Mouse (Mus musculus) ES-Bruce4 (cell line): ENCODE data around the gene Zfp318. TPM values are rescaled to one million over a fixed set of nuclear protein-coding genes. Genes with fewer than 3 reads are reported as not detected.

ENCODE experiments used
- H3K27ac ChIP-seq: 2 replicates; pipeline ENCODE4 v1.5.1; 2012; ENCODE audit warnings: low read length, inconsistent platforms; ENCODE audit not compliant: insufficient read depth
- H3K27me3 ChIP-seq: 2 replicates; pipeline ENCODE4 v1.6.1; 2012; ENCODE audit warnings: mild to moderate bottlenecking, low read length, inconsistent platforms; ENCODE audit not compliant: control insufficient read depth, poor library complexity, insufficient read depth, severe bottlenecking
- H3K36me3 ChIP-seq: 2 replicates; pipeline ENCODE4 v1.6.1; 2012; ENCODE audit warnings: inconsistent platforms, mild to moderate bottlenecking, low read length, moderate library complexity; ENCODE audit not compliant: control insufficient read depth, poor library complexity, insufficient read depth, severe bottlenecking
- H3K4me1 ChIP-seq: one replicate; pipeline ENCODE4 v1.8.1; 2011; ENCODE audit warnings: low read length; ENCODE audit not compliant: control insufficient read depth, insufficient read depth
- H3K4me3 ChIP-seq: 2 replicates; pipeline ENCODE4 v1.5.1; 2011; ENCODE audit warnings: low read depth, mild to moderate bottlenecking, low read length
- H3K9ac ChIP-seq: 2 replicates; pipeline ENCODE4 v1.6.1; 2012; ENCODE audit warnings: low read depth, mild to moderate bottlenecking, inconsistent platforms; ENCODE audit not compliant: poor library complexity, severe bottlenecking
- H3K9me3 ChIP-seq: replicated peaks from 2 replicates; pipeline ENCODE4 v1.6.1; 2012; ENCODE audit warnings: mild to moderate bottlenecking, low read length, inconsistent platforms; ENCODE audit not compliant: control insufficient read depth, poor library complexity, insufficient read depth, severe bottlenecking
- CTCF ChIP-seq: IDR thresholded peaks from one replicate; pipeline ENCODE4 v1.8.1; 2011; ENCODE audit warnings: low read depth, low read length
- EP300 ChIP-seq: IDR thresholded peaks from 2 replicates; pipeline ENCODE4 v1.6.1; 2011; ENCODE audit warnings: low read depth, low read length; ENCODE audit not compliant: insufficient read depth
- POLR2A ChIP-seq: IDR thresholded peaks from one replicate; pipeline ENCODE4 v1.8.1; 2011; ENCODE audit warnings: low read length; ENCODE audit not compliant: insufficient read depth
- polyA plus RNA-seq: library from polyadenylated mRNA; stranded (reverse); fragments of >200 nt; gene quantifications from 2 replicates; pipeline ENCODE4 v1.2.4, GENCODE M21; 2011; ENCODE audit warnings: low read depth; ENCODE audit not compliant: missing spikeins, insufficient read depth, insufficient read length

Zfp318 gene
- polyA plus RNA-seq, 1 experiment = 62.7 TPM

DNA sequence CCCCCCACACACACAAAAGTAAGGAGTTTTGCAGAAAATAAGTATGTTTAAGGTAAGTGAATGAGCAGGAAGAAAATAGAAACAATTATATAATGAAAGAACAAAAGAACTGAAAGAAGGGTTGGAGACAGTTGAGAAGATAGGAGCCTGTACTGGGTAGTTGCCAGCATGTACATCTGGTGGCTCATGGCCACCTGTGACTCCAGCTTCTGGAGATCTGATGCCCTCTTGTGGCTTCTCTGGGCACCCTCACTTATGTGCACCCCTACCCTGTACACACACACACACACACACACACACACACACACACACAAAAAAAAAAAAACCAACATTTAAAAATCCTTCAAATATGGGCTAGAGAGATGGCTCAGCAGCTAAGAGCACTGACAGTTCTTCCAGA is 36.2 kb downstream of the Zfp318 start:
- H3K27me3 ChIP-seq = no peaks in the 10 kb centered on the region
- peaks cover 2% of the 10 kb centered on the region for H3K4me1 ChIP-seq
- H3K27ac ChIP-seq = no peak overlapping the region
- H3K4me3 ChIP-seq = no peak overlapping the region
- no peak overlapping the region for H3K9ac ChIP-seq
- peak; percentile 60 for TF ChIP-seq CTCF
- TF ChIP-seq EP300 = no peak
- no peaks in the 10 kb centered on the region for H3K36me3 ChIP-seq
- no peaks in the 10 kb centered on the region for H3K9me3 ChIP-seq

DNA sequence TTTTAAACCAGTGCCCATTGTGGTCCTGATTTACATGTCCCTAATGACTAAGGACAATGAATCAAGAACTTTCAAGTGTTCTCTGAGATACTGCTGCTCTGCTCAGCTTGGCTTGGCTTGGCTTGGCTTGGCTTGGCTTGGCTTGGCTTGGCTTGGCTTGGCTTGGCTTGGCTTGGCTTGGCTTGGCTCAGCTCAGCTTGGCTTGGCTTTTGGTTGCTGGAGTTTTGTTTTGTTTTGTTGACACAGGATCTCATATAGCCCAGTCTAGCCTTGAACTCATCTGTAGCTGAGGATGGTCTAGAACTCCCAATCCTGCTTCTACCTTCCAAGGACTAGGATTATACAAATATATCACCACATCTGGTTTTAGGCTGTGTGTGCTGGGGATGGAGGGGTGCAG is 43.0 kb downstream of the Zfp318 start:
- Histone ChIP-seq H3K9ac (no peak overlapping the region), H3K9me3 (no peaks in the 10 kb centered on the region), H3K4me1 (peaks cover 6% of the 10 kb centered on the region), H3K27ac (no peak overlapping the region), H3K27me3 (no peaks in the 10 kb centered on the region), H3K36me3 (no peaks in the 10 kb centered on the region), H3K4me3 (no peak overlapping the region)
- TF ChIP-seq CTCF (no peak), EP300 (no peak)

DNA sequence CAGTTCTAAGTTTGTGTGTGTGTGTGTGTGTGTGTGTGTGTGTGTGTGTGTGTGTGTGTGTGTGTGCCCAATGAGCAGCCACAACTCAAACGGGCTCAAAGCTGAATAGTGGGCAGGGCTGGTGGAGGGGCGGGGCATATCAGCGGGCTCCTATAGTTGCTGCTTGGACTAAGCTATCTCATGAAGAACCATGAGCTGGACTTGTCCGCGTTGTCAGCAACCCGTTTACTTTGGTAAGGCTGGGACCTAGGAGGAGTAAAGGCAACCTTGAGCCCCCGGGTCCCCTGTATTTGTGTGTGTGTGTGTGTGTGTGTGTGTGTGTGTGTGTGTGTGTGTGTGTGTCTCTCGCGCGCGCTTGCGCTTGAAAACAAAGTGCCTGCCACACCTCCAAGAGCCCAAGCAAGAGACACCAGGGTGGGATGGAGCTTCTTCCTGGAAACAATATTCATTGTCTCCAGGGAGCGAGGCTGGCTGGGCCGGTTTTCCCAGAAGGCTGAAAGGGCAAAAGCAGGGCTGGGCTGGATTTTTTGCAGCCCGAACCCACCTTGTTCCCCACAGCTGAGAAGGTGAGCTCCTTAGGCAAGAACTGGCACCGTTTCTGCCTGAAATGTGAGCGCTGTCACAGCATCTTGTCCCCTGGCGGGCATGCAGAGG is 45.4 kb downstream of the Zfp318 start, which contains the start of gene Crip3:
TSS of gene Crip3 (plus strand) at position 166 of the 654 bp plus-strand sequence.
- no peak within 1 kb of the TSS for H3K9ac ChIP-seq
- peaks cover 6% of the 10 kb centered on the region for H3K4me1 ChIP-seq
- H3K27ac ChIP-seq = peak within 1 kb of the TSS; percentile 58; the same call in 1 of the 2 replicates
- no peaks in the 10 kb centered on the region for H3K9me3 ChIP-seq
- peak within 1 kb of the TSS; percentile 38 for H3K4me3 ChIP-seq
- peak; percentile 61; the same call in 1 of the 2 replicates for TF ChIP-seq EP300
- TF ChIP-seq CTCF = no peak
- no peaks in the 10 kb centered on the region for H3K27me3 ChIP-seq
- no peaks in the 10 kb centered on the region for H3K36me3 ChIP-seq

DNA sequence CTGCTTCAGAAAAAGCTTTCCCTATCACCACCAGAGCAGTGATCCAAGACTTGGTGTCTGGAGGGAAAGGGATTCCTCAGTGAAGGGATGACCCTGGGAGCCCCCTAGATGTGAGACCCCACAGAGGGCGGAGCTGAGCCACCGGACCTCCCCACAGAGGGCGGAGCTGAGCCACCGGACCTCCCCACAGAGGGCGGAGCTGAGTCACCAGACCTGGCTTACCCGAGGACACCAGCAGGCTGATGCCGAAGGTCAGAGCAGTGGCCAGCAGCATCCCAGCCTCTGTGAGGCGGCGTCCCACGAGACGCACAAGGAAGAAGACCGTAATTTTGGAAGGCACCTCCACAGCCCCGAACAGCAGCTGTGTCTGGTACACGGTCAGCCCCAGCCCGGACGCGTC is 50.1 kb downstream of the Zfp318 start:
- Histone ChIP-seq H3K4me1 (peaks cover 10% of the 10 kb centered on the region), H3K27me3 (no peaks in the 10 kb centered on the region), H3K36me3 (no peaks in the 10 kb centered on the region), H3K27ac (peak overlapping the region; percentile 2; the same call in 1 of the 2 replicates), H3K9me3 (no peaks in the 10 kb centered on the region), H3K4me3 (peak overlapping the region; percentile 72), H3K9ac (peak overlapping the region; percentile 56)
- TF ChIP-seq EP300 (0 out of 2 replicates have a peak, but pooled peaks have one; percentile 32), CTCF (no peak), POLR2A (peak; percentile 97)

DNA sequence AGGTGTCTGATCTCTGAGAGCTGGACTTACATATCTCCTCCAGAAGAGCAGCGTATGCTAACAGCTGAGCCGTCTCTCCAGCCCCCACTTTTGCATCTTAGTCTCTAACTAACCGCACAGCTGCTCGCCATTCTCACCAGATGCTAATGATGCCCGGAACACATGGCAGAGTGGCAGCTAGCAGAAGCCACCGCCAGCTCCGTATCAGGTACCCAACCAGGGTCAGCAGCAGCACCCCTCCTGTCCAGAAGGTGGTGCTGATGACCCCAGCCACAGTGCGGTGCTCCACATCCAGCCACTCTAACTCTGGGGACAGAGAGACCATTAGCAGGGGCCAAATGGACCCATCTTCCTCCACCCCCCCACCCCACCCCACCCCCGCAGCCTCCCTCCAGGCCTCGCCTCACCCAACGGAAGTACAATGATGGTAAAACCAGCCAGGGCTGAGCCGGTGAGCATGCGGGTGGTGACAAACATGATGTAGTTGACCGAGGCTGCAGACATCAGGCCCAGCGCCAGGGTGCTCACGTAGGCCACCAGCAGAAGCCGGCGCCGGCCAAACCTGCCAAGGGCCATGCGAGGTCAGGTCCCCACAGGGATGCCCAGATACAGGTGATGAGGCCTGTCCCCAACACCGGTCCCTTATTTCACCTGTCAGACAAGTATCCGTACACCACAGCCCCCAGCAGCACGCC is 53.3 kb downstream of the Zfp318 start:
- Histone ChIP-seq H3K9ac (peak overlapping the region; percentile 65), H3K27ac (no peak overlapping the region), H3K4me3 (peak overlapping the region; percentile 48)

DNA sequence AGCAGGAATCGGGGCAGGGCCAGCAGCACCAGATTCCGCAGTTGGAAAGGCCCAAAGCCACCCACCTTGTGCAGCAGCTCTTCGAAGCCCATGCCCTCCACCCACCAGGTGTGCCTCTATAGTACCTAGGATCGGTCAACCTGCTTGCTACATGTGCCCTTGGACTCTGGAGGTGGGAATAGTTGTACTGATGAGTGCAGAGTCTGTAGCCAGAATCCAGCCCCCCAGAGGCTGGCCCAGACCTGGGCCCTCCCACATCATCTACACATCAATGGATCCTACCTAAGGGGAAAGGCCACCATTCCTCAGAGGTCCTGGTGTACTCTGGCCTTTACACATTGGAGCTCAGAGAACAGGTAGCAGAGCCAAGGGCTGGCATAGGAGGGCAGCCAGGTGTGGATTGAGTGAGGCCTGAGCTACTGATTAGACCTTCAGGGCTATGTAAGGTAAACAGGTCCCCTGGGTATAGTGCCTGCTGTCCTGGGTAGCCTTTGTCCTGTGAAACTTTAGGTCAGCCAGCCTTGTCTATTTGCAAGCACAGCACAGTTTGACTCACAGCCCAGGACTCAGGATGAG is 54.9 kb downstream of the Zfp318 start, which contains the start of gene Slc22a7:
TSS of gene Slc22a7 (minus strand) at position 160 of the 576 bp plus-strand sequence.
- H3K4me3 ChIP-seq = peak within 1 kb of the TSS; percentile 48
- no peaks in the 10 kb centered on the region for H3K36me3 ChIP-seq
- H3K4me1 ChIP-seq = peaks cover 4% of the 10 kb centered on the region
- TF ChIP-seq POLR2A (peak; percentile 76), EP300 (0 out of 2 replicates have a peak, but pooled peaks have one; percentile 25), CTCF (no peak)
- H3K27ac ChIP-seq = peak within 1 kb of the TSS; percentile 46
- H3K9ac ChIP-seq = peak within 1 kb of the TSS; percentile 65
- no peaks in the 10 kb centered on the region for H3K9me3 ChIP-seq
- no peaks in the 10 kb centered on the region for H3K27me3 ChIP-seq

More for the DNA sequence above, 53.3 kb downstream of the Zfp318 start:
- Histone ChIP-seq H3K36me3 (no peaks in the 10 kb centered on the region), H3K27me3 (no peaks in the 10 kb centered on the region), H3K4me1 (peaks cover 4% of the 10 kb centered on the region), H3K9me3 (no peaks in the 10 kb centered on the region)
- TF ChIP-seq POLR2A (no peak), EP300 (no peak), CTCF (peak; percentile 75)
